Mouse (Mus musculus) forebrain, postnatal 0 days (tissue): ENCODE results near the gene H2-Q4. TPM values are rescaled to one million over a fixed set of nuclear protein-coding genes. Genes with fewer than 3 reads are reported as not detected.
"Not testable (repeated sequence)": the region's sequence is repeated elsewhere in the genome, so short reads cannot be mapped to it uniquely, and the experiment has no call there.

Experiments used
- ATAC-seq: fragments of 200-750 bp; cut with Nextera tagmentation; 2 replicates; pipeline ENCODE4 v1.8.0; 2017; ENCODE audit warnings: mild to moderate bottlenecking, moderate library complexity
- DNase-seq: peaks from one replicate; pipeline ENCODE4 v3.0.0-alpha.2; 2015
- H3K27ac ChIP-seq: fragments of 300-500 bp; sonication (generic); 2 replicates; pipeline ENCODE4 v1.5.1; 2014; ENCODE audit warnings: low read depth, mild to moderate bottlenecking, antibody characterized with exemption, low read length, moderate library complexity, mixed read lengths
- H3K27me3 ChIP-seq: fragments of 300-500 bp; sonication (generic); 2 replicates; pipeline ENCODE4 v1.6.1; 2014; ENCODE audit warnings: mild to moderate bottlenecking, low read length, mixed read lengths; ENCODE audit not compliant: insufficient read depth
- H3K36me3 ChIP-seq: fragments of 300-500 bp; sonication (generic); 2 replicates; pipeline ENCODE4 v1.6.1; 2014; ENCODE audit warnings: mild to moderate bottlenecking, moderate library complexity; ENCODE audit not compliant: insufficient read depth
- H3K4me1 ChIP-seq: fragments of 300-500 bp; sonication (generic); 2 replicates; pipeline ENCODE4 v1.6.1; 2014; ENCODE audit warnings: antibody characterized with exemption; ENCODE audit not compliant: insufficient read depth
- H3K4me2 ChIP-seq: fragments of 300-500 bp; sonication (generic); 2 replicates; pipeline ENCODE4 v1.6.1; 2014; ENCODE audit warnings: low read depth, mild to moderate bottlenecking, moderate library complexity
- H3K4me3 ChIP-seq: fragments of 300-500 bp; sonication (generic); 2 replicates; pipeline ENCODE4 v1.5.1; 2014; ENCODE audit warnings: low read depth, low read length, mixed read lengths
- H3K9ac ChIP-seq: fragments of 300-500 bp; sonication (generic); 2 replicates; pipeline ENCODE4 v1.6.1; 2014; ENCODE audit warnings: mild to moderate bottlenecking
- H3K9me3 ChIP-seq: fragments of 300-500 bp; sonication (generic); 2 replicates; pipeline ENCODE4 v1.6.1; 2016; ENCODE audit warnings: low read length
- CTCF ChIP-seq: sonication (generic); IDR thresholded peaks from 2 replicates; pipeline ENCODE4 v1.5.1; 2016; ENCODE audit warnings: antibody characterized with exemption, control low read depth, low read depth
- WGBS: fragments of 180-500 bp; shearing (Covaris S2); extraction: QIAGEN DNeasy Blood & Tissue Kit; methylation state at CpG from one replicate; pipeline ENCODE4 v1.1.7; 2014; 5-methylcytosine and 5-hydroxymethylcytosine counted together
- polyA plus RNA-seq: library from polyadenylated mRNA; unstranded; fragments of >200 nt; fragmentation: Nextera tagmentation; extraction: Ambion mirVana; gene quantifications from 2 replicates; pipeline ENCODE4 v1.2.1, GENCODE M21; 2015
- total RNA-seq: library from RNA; depleted of rRNA; stranded (reverse); fragments of >200 nt; gene quantifications from 2 replicates; pipeline ENCODE4 v1.2.3, GENCODE M21; 2014

The H2-Q4 gene
- total and polyA plus RNA-seq, 2 experiments from 2014 or later = 1.3 to 5.1 TPM

- not testable (repeated sequence) for H3K9me3 ChIP-seq, H3K4me3 ChIP-seq, DNase-seq, H3K27ac ChIP-seq, H3K27me3 ChIP-seq, ATAC-seq, H3K4me2 ChIP-seq, H3K9ac ChIP-seq, H3K36me3 ChIP-seq, H3K4me1 ChIP-seq
- no CpG with 5 or more reads among the region's 1 CpGs for WGBS
These were observed 33.6 kb downstream of the H2-Q4 start for GRCm38 (mm10) chr17:35413057-35413456.

- not testable (repeated sequence) for H3K9ac ChIP-seq, H3K9me3 ChIP-seq, H3K27me3 ChIP-seq, DNase-seq, H3K4me3 ChIP-seq, H3K4me2 ChIP-seq, H3K27ac ChIP-seq, H3K36me3 ChIP-seq, H3K4me1 ChIP-seq
- ATAC-seq = peak; percentile 88
- WGBS = 49% methylated on average over 3 of the region's 10 CpGs
These were observed 36.1 kb downstream of the H2-Q4 start for GRCm38 (mm10) chr17:35415273-35416129.

- Histone ChIP-seq H3K9me3 (no peaks in the 10 kb centered on the region), H3K36me3 (no peaks in the 10 kb centered on the region), H3K9ac (no peak overlapping the region), H3K27me3 (no peaks in the 10 kb centered on the region), H3K27ac (no peak overlapping the region), H3K4me2 (no peak overlapping the region), H3K4me3 (no peak overlapping the region), H3K4me1 (no peaks in the 10 kb centered on the region)
- ATAC-seq (no peak), DNase-seq (no peak)
- 86% methylated on average over 7 of the region's 7 CpGs for WGBS
- no peak for TF ChIP-seq CTCF
These were observed 39.4 kb downstream of the H2-Q4 start for GRCm38 (mm10) chr17:35418772-35419171.

- not testable (repeated sequence) for H3K36me3 ChIP-seq, H3K9ac ChIP-seq, H3K27ac ChIP-seq, H3K9me3 ChIP-seq, ATAC-seq, H3K4me3 ChIP-seq, H3K4me2 ChIP-seq, H3K4me1 ChIP-seq, H3K27me3 ChIP-seq, DNase-seq
- WGBS = 68% methylated on average over 4 of the region's 4 CpGs
These were observed 40.1 kb downstream of the H2-Q4 start for GRCm38 (mm10) chr17:35419564-35419963.

GRCm38 (mm10) chr17:35420206-35420810 lies 40.9 kb downstream of the H2-Q4 start:
- H3K27me3 ChIP-seq, H3K4me1 ChIP-seq, H3K4me2 ChIP-seq, H3K36me3 ChIP-seq, H3K27ac ChIP-seq, H3K4me3 ChIP-seq, H3K9me3 ChIP-seq, ATAC-seq, H3K9ac ChIP-seq: not testable (repeated sequence)
- DNase-seq = peak; percentile 53
- TF ChIP-seq CTCF = peak; percentile 79
- 15% methylated on average over 11 of the region's 11 CpGs for WGBS

- H3K4me1 ChIP-seq, H3K4me3 ChIP-seq, H3K9me3 ChIP-seq, H3K27ac ChIP-seq, H3K27me3 ChIP-seq, ATAC-seq, DNase-seq, H3K36me3 ChIP-seq, H3K4me2 ChIP-seq, H3K9ac ChIP-seq: not testable (repeated sequence)
- 90% methylated on average over 4 of the region's 4 CpGs for WGBS
These were observed 41.9 kb downstream of the H2-Q4 start for GRCm38 (mm10) chr17:35421331-35421730.

GRCm38 (mm10) chr17:35422360-35422759 lies 42.9 kb downstream of the H2-Q4 start:
- WGBS = 87% methylated on average over 5 of the region's 5 CpGs

GRCm38 (mm10) chr17:35423131-35423810 lies 43.9 kb downstream of the H2-Q4 start:
- H3K4me1 ChIP-seq, ATAC-seq, H3K36me3 ChIP-seq, DNase-seq, H3K9ac ChIP-seq, H3K27me3 ChIP-seq, H3K4me2 ChIP-seq, H3K9me3 ChIP-seq, H3K27ac ChIP-seq, H3K4me3 ChIP-seq: not testable (repeated sequence)
- 80% methylated on average over 3 of the region's 3 CpGs for WGBS

More at GRCm38 (mm10) chr17:35422360-35422759, 42.9 kb downstream of the H2-Q4 start:
- H3K36me3 ChIP-seq, H3K4me2 ChIP-seq, H3K27ac ChIP-seq, H3K4me3 ChIP-seq, H3K9ac ChIP-seq, H3K9me3 ChIP-seq, H3K4me1 ChIP-seq, ATAC-seq, DNase-seq, H3K27me3 ChIP-seq: not testable (repeated sequence)

GRCm38 (mm10) chr17:35424106-35424505 lies 44.7 kb downstream of the H2-Q4 start:
- DNase-seq, H3K4me2 ChIP-seq, ATAC-seq, H3K36me3 ChIP-seq, H3K4me3 ChIP-seq, H3K9me3 ChIP-seq, H3K9ac ChIP-seq, H3K27ac ChIP-seq, H3K4me1 ChIP-seq, H3K27me3 ChIP-seq: not testable (repeated sequence)
- 84% methylated on average over 3 of the region's 3 CpGs for WGBS
